Mouse (Mus musculus) MEL (cell line): Measurements from ENCODE around the gene Olfr1280.

ENCODE experiments used
- BHLHE40 ChIP-seq: IDR thresholded peaks from 2 replicates; pipeline ENCODE4 v1.6.1; 2012; ENCODE audit warnings: low read depth, mild to moderate bottlenecking, inconsistent platforms, low read length, improper control_type of control experiment, borderline replicate concordance
- CTCF ChIP-seq, 3 experiments: IDR thresholded peaks in 2 of 3; conservative IDR thresholded peaks in 1 of 3; 2 replicates each; pipeline ENCODE4 v1.5.1; 2011 to 2012; ENCODE audit warnings: low read length in 3 of 3, low read depth in 2 of 3, mild to moderate bottlenecking in 2 of 3, improper control_type of control experiment in 1 of 3, inconsistent platforms in 1 of 3, mixed read lengths in 1 of 3, moderate library complexity in 1 of 3; ENCODE audit not compliant: control insufficient read depth in 1 of 3, insufficient read depth in 1 of 3, poor library complexity in 1 of 3, severe bottlenecking in 1 of 3
- GABPA ChIP-seq: IDR thresholded peaks from 2 replicates; pipeline ENCODE4 v1.6.1; 2012; ENCODE audit warnings: low read depth, mild to moderate bottlenecking, inconsistent platforms, low read length, improper control_type of control experiment, moderate library complexity
- GATA1 ChIP-seq: IDR thresholded peaks from 2 replicates; pipeline ENCODE4 v1.6.1; 2011; ENCODE audit warnings: low read depth, low read length, improper control_type of control experiment
- MAFK ChIP-seq: IDR thresholded peaks from 2 replicates; pipeline ENCODE4 v1.6.1; 2011; ENCODE audit warnings: low read depth, mild to moderate bottlenecking, low read length, improper control_type of control experiment, borderline replicate concordance
- MEF2A ChIP-seq: IDR thresholded peaks from 2 replicates; pipeline ENCODE4 v1.6.1; 2014; ENCODE audit warnings: low read depth, mild to moderate bottlenecking, inconsistent platforms, low read length, improper control_type of control experiment; ENCODE audit not compliant: poor library complexity, insufficient replicate concordance, severe bottlenecking; ENCODE audit errors: extremely low read depth
- SMC3 ChIP-seq: IDR thresholded peaks from 2 replicates; pipeline ENCODE4 v1.6.1; 2011; ENCODE audit warnings: low read depth, low read length, improper control_type of control experiment
- TBP ChIP-seq: IDR thresholded peaks from 2 replicates; pipeline ENCODE4 v1.8.0; 2011; ENCODE audit warnings: low read depth, low read length, improper control_type of control experiment

DNA sequence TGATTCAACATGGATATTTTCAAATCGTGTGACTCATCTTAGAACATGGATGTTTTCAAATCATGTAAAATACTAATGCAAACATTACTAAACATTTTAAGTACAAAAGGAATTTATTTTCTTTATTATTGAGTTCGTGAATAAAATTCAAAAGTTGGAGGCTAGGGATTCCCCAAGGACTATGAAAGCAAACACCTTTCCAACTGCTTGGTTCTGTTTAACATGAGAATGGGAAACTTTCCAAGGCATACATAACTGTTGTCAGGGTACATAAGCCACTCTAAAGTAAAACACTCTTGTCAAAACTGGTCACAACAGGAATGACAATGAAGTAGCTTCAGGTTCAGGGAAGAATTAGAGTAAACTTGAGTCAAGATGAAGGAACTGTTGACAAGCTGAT is 12.4 kb downstream of the Olfr1280 start, which contains the start of gene Olfr1281:
- no peak for TF ChIP-seq TBP
- TF ChIP-seq CTCF (IDR thresholded peaks at IDR 0.05 in 2 of 3, conservative IDR thresholded peaks at IDR 0.05 in 1 of 3; ENCODE audit: control insufficient read depth in 1 of 3, insufficient read depth in 1 of 3, low read depth in 2 of 3, low read length in 3 of 3, poor library complexity in 1 of 3, severe bottlenecking in 1 of 3) = no peak
- no peak for TF ChIP-seq GATA1
- TF ChIP-seq MEF2A = no peak
- TF ChIP-seq SMC3 = no peak
- TF ChIP-seq MAFK = no peak
- no peak for TF ChIP-seq GABPA
- no peak for TF ChIP-seq BHLHE40
